ENCODE assay signal across 10 mouse cellular contexts in genomic region chr15:25673231-25673980, GRCm38 (mm10). TPM values are rescaled to one million over a fixed set of nuclear protein-coding genes. Genes with fewer than 3 reads are reported as not detected.
DNase-seq lines count a peak whose midpoint lies in the region; ATAC-seq and TF ChIP-seq lines count a peak whose summit lies in the region.
"Had no signal": no experiment of that assay in that cellular context is flagged by ENCODE, and none has a peak within 500 bp of the region (broad histone marks: within the 10 kb centered on the region; RNA-seq: fewer than 3 reads in every experiment).

No protein-coding gene starts in this region.

- no peak overlapping the region for H3K4me3 ChIP-seq in liver, embryonic 11.5 days (ENCODE audit: low read depth, low read length)
- no peak overlapping the region for H3K4me3 ChIP-seq in liver, embryonic 12.5 days
- H3K4me3 ChIP-seq in embryonic facial prominence, embryonic 10.5 days = no peak overlapping the region
- H3K4me3 ChIP-seq in hindbrain, embryonic 13.5 days = no peak overlapping the region
- no peak overlapping the region for H3K4me3 ChIP-seq in midbrain, postnatal 0 days (ENCODE audit: low read depth, low read length)

- peaks cover 16% of the 10 kb centered on the region for H3K4me1 ChIP-seq in liver, embryonic 11.5 days (replicated peaks; ENCODE audit: control insufficient read depth, insufficient read depth, low read length)
- peaks cover 16% of the 10 kb centered on the region for H3K4me1 ChIP-seq in liver, embryonic 12.5 days
- peaks cover 90% of the 10 kb centered on the region for H3K4me1 ChIP-seq in embryonic facial prominence, embryonic 10.5 days
- peaks cover 53% of the 10 kb centered on the region for H3K4me1 ChIP-seq in hindbrain, embryonic 13.5 days (replicated peaks)
- no peaks in the 10 kb centered on the region; the same call in 1 of the 2 replicates for H3K4me1 ChIP-seq in midbrain, postnatal 0 days (ENCODE audit: insufficient read depth, low read length)

- no peak overlapping the region for H3K27ac ChIP-seq in liver, embryonic 11.5 days (ENCODE audit: low read depth, low read length)
- no peak overlapping the region for H3K27ac ChIP-seq in liver, embryonic 12.5 days
- peak overlapping the region; percentile 63 for H3K27ac ChIP-seq in embryonic facial prominence, embryonic 10.5 days (replicated peaks)
- peak overlapping the region; percentile 66 for H3K27ac ChIP-seq in hindbrain, embryonic 13.5 days
- no peak overlapping the region for H3K27ac ChIP-seq in midbrain, postnatal 0 days (ENCODE audit: low read depth, low read length)
- H3K27ac ChIP-seq: stomach, postnatal 0 days had no signal

- H3K9ac ChIP-seq in liver, embryonic 11.5 days (ENCODE audit: low read depth, low read length) = no peak overlapping the region
- no peak overlapping the region for H3K9ac ChIP-seq in liver, embryonic 12.5 days
- H3K9ac ChIP-seq in hindbrain, embryonic 13.5 days = no peak overlapping the region
- no peak overlapping the region for H3K9ac ChIP-seq in midbrain, postnatal 0 days (replicated peaks; ENCODE audit: low read length, poor library complexity, severe bottlenecking)

- H3K36me3 ChIP-seq in liver, embryonic 11.5 days (ENCODE audit: control insufficient read depth, insufficient read depth, low read length) = no peaks in the 10 kb centered on the region
- peaks cover 3% of the 10 kb centered on the region; the same call in 1 of the 2 replicates for H3K36me3 ChIP-seq in liver, embryonic 12.5 days
- H3K36me3 ChIP-seq in embryonic facial prominence, embryonic 10.5 days (replicated peaks) = peaks cover 12% of the 10 kb centered on the region
- H3K36me3 ChIP-seq in hindbrain, embryonic 13.5 days = no peaks in the 10 kb centered on the region
- H3K36me3 ChIP-seq in midbrain, postnatal 0 days (ENCODE audit: insufficient read depth, low read length) = no peaks in the 10 kb centered on the region

- TF ChIP-seq CTCF in midbrain, postnatal 0 days (IDR thresholded peaks at IDR 0.05) = no peak

- no peaks in the 10 kb centered on the region for H3K27me3 ChIP-seq in liver, embryonic 11.5 days (replicated peaks; ENCODE audit: control insufficient read depth, insufficient read depth, low read length)
- H3K27me3 ChIP-seq in liver, embryonic 12.5 days (replicated peaks) = no peaks in the 10 kb centered on the region
- peaks cover 3% of the 10 kb centered on the region; the same call in 1 of the 2 replicates for H3K27me3 ChIP-seq in embryonic facial prominence, embryonic 10.5 days (replicated peaks; ENCODE audit: low read depth, poor library complexity, severe bottlenecking)
- H3K27me3 ChIP-seq in hindbrain, embryonic 13.5 days = peaks cover 7% of the 10 kb centered on the region; the same call in 1 of the 2 replicates
- no peaks in the 10 kb centered on the region; the same call in 1 of the 2 replicates for H3K27me3 ChIP-seq in midbrain, postnatal 0 days (ENCODE audit: insufficient read depth, low read length)

- H3K4me2 ChIP-seq in liver, embryonic 11.5 days = no peak overlapping the region
- H3K4me2 ChIP-seq in liver, embryonic 12.5 days = no peak overlapping the region
- no peak overlapping the region for H3K4me2 ChIP-seq in hindbrain, embryonic 13.5 days
- no peak overlapping the region for H3K4me2 ChIP-seq in midbrain, postnatal 0 days (ENCODE audit: low read depth, low read length, poor library complexity, severe bottlenecking)

- DNase-seq in liver, embryonic 11.5 days (ENCODE audit: low spot score) = no peak
- DNase-seq in embryonic facial prominence, embryonic 10.5 days (ENCODE audit: low spot score) = peak; percentile 42
- peak; percentile 68 for DNase-seq in midbrain, postnatal 0 days (ENCODE audit: low spot score)
- DNase-seq in left cerebral cortex, adult 11 months (ENCODE audit: low spot score) = no peak
- no peak for DNase-seq in ovary, postnatal 14 days (ENCODE audit: low spot score)
- DNase-seq: kidney, postnatal 36 days had no signal

- no peaks in the 10 kb centered on the region for H3K9me3 ChIP-seq in liver, embryonic 11.5 days (ENCODE audit: control insufficient read depth, low read length)
- no peaks in the 10 kb centered on the region for H3K9me3 ChIP-seq in liver, embryonic 12.5 days (replicated peaks)
- H3K9me3 ChIP-seq in embryonic facial prominence, embryonic 10.5 days = no peaks in the 10 kb centered on the region
- H3K9me3 ChIP-seq in hindbrain, embryonic 13.5 days = no peaks in the 10 kb centered on the region
- no peaks in the 10 kb centered on the region for H3K9me3 ChIP-seq in midbrain, postnatal 0 days (ENCODE audit: low read length)

- WGBS in liver, embryonic 11.5 days = 34% methylated on average over 6 of the region's 6 CpGs
- 23% methylated on average over 6 of the region's 6 CpGs for WGBS in liver, embryonic 12.5 days (ENCODE audit: insufficient replicate concordance)
- WGBS in embryonic facial prominence, embryonic 10.5 days = 27% methylated on average over 6 of the region's 6 CpGs
- WGBS in hindbrain, embryonic 13.5 days = 36% methylated on average over 6 of the region's 6 CpGs
- 29% methylated on average over 6 of the region's 6 CpGs for WGBS in midbrain, postnatal 0 days

- 0 out of 2 replicates have a peak, but pooled peaks have one; percentile 27 for ATAC-seq in liver, embryonic 11.5 days (replicated peaks; ENCODE audit: low FRiP score)
- ATAC-seq in liver, embryonic 12.5 days = no peak
- ATAC-seq in hindbrain, embryonic 13.5 days (ENCODE audit: low FRiP score) = peak; percentile 45
- ATAC-seq in midbrain, postnatal 0 days (ENCODE audit: low FRiP score) = no peak
- ATAC-seq: activated CD4-positive, CD25-positive, alpha-beta regulatory T cell, adult 4 months had no signal

RNA-seq across cellular contexts. Expression of gene Myo10, which starts 51.1 kb away (rescaled TPM):
- 14.4 and 16.3 TPM in 2 replicates for polyA plus RNA-seq in liver, embryonic 11.5 days (2014; fragmentation: Nextera tagmentation; extraction: Ambion mirVana)
- 7.1 and 7.3 TPM in 2 replicates for polyA plus RNA-seq in liver, embryonic 12.5 days (2016; fragmentation: Nextera tagmentation; extraction: Ambion mirVana)
- polyA plus RNA-seq in embryonic facial prominence, embryonic 10.5 days (2016; fragmentation: Nextera tagmentation; extraction: Ambion mirVana) = 44.2 and 47.2 TPM in 2 replicates
- polyA plus RNA-seq in hindbrain, embryonic 13.5 days (2015; fragmentation: Nextera tagmentation; extraction: Ambion mirVana) = 26.6 and 27.8 TPM in 2 replicates
- total RNA-seq in midbrain, postnatal 0 days (2014; rRNA removed) = 27.2 and 34.7 TPM in 2 replicates
- 28.9 and 29.3 TPM in 2 replicates for polyA plus RNA-seq in midbrain, postnatal 0 days (2015; fragmentation: Nextera tagmentation; extraction: Ambion mirVana)

Comparison
In these comparisons a context has a peak if more than half of its experiments do, and no peak if none do; other contexts are left out.
1. ATAC-seq: peak in liver, embryonic 11.5 days (single experiment) and hindbrain, embryonic 13.5 days (single experiment); none in liver, embryonic 12.5 days (single experiment) and midbrain, postnatal 0 days (single experiment).
2. DNase-seq: peak in embryonic facial prominence, embryonic 10.5 days (single experiment) and midbrain, postnatal 0 days (single experiment); none in liver, embryonic 11.5 days (single experiment), left cerebral cortex, adult 11 months (single experiment) and ovary, postnatal 14 days (single experiment).
3. H3K27ac ChIP-seq: peak in embryonic facial prominence, embryonic 10.5 days (single experiment) and hindbrain, embryonic 13.5 days (single experiment); none in liver, embryonic 11.5 days (single experiment), liver, embryonic 12.5 days (single experiment) and midbrain, postnatal 0 days (single experiment).